Mouse (Mus musculus) lung, postnatal 0 days (tissue): Measurements from ENCODE around the gene Lztr1.

Experiments
- CTCF ChIP-seq: IDR thresholded peaks from 2 replicates; pipeline ENCODE4 v1.5.1; 2016; ENCODE audit warnings: antibody characterized with exemption, mild to moderate bottlenecking
- EP300 ChIP-seq: IDR thresholded peaks from 2 replicates; pipeline ENCODE4 v1.6.1; 2016; ENCODE audit warnings: antibody characterized with exemption, mild to moderate bottlenecking, control low read depth

GRCm38 (mm10) chr16:17491896-17492561, 16.5 kb upstream of the Lztr1 start:
- TF ChIP-seq CTCF: no peak
- TF ChIP-seq EP300: no peak
